Comparison of ENCODE assay signal across 8 mouse cellular contexts in genomic region chr4:48044491-48045211, GRCm38 (mm10). TPM values are rescaled to one million over a fixed set of nuclear protein-coding genes. Genes with fewer than 3 reads are reported as not detected.
DNase-seq lines count a peak whose midpoint lies in the region; ATAC-seq lines count a peak whose summit lies in the region.

Gene Nr4a3, plus strand, starts transcription at chr4:48045153.

- H3K4me2 ChIP-seq in hindbrain, embryonic 14.5 days (replicated peaks): peak within 1 kb of the TSS; percentile 70

- H3K4me1 ChIP-seq in hindbrain, embryonic 14.5 days (replicated peaks; ENCODE audit: control insufficient read depth, insufficient read depth, low read length): peaks cover 42% of the 10 kb centered on the region

- H3K36me3 ChIP-seq in hindbrain, embryonic 14.5 days (replicated peaks; ENCODE audit: control insufficient read depth, insufficient read depth): no peaks in the 10 kb centered on the region

- under 1% methylated on average over 36 of the region's 54 CpGs for WGBS in hindbrain, embryonic 14.5 days

- peak within 1 kb of the TSS; percentile 68 for H3K4me3 ChIP-seq in hindbrain, embryonic 14.5 days (replicated peaks; ENCODE audit: low read length)

- ATAC-seq in hindbrain, embryonic 14.5 days (ENCODE audit: low FRiP score): peak; percentile 85

- no peaks in the 10 kb centered on the region for H3K9me3 ChIP-seq in hindbrain, embryonic 14.5 days (ENCODE audit: control insufficient read depth, low read length)

- H3K27ac ChIP-seq in hindbrain, embryonic 14.5 days: peak within 1 kb of the TSS; percentile 91

- H3K9ac ChIP-seq in hindbrain, embryonic 14.5 days: peak within 1 kb of the TSS; percentile 73

- DNase-seq in R1 (ENCODE audit: low read depth, low spot score): peak; percentile 88
- DNase-seq in cerebellum, postnatal 25 days: peak; percentile 92 to 94
- DNase-seq in frontal cortex, postnatal 25 days (ENCODE audit: low spot score in 2 of 2): peak; percentile 69 to 79
- DNase-seq in hindbrain, embryonic 14.5 days (ENCODE audit: low spot score): peak; percentile 94
- peak; percentile 87 to 89 for DNase-seq in layer of hippocampus, postnatal 36 days
- DNase-seq in lung, postnatal 25 days (ENCODE audit: low spot score): peak; percentile 92
- DNase-seq in retina, adult 2 months (ENCODE audit: low read depth, low spot score): peak; percentile 84
- peak; percentile 72 for DNase-seq in thymus, postnatal 25 days

- H3K27me3 ChIP-seq in hindbrain, embryonic 14.5 days (ENCODE audit: control insufficient read depth, insufficient read depth, low read length): peaks cover 25% of the 10 kb centered on the region

RNA-seq across cellular contexts. Expression of gene Nr4a3, which starts in this region (rescaled TPM):
- 1.6 and 2.3 TPM in 2 replicates for polyA plus RNA-seq in hindbrain, embryonic 14.5 days (2014; fragmentation: Nextera tagmentation; extraction: Ambion mirVana)
- total RNA-seq in layer of hippocampus, postnatal 36 days (2021): 10 to 100 TPM; 61.9 to 74.0 TPM

Comparison
In these comparisons a context has a peak if more than half of its experiments do, and no peak if none do; other contexts are left out.
1. Peak in every context shown above with its lines: DNase-seq, ATAC-seq, H3K4me3 ChIP-seq and H3K27ac ChIP-seq.